Mouse (Mus musculus) ovary, adult 2 months (tissue): ENCODE data around the gene L3mbtl1. TPM values are rescaled to one million over a fixed set of nuclear protein-coding genes. Genes with fewer than 3 reads are reported as not detected.

Source experiments
- polyA plus RNA-seq: library from polyadenylated mRNA; depleted of rRNA; stranded (reverse); fragments of >200 nt; gene quantifications from 2 replicates; pipeline ENCODE4 v1.2.3, GENCODE M21; 2012; rRNA removed

L3mbtl1 gene
- 0.14 and 0.32 TPM in 2 replicates for polyA plus RNA-seq

GRCm38 (mm10) chr2:162943148-162943846 lies at the start of gene L3mbtl1:
TSS of gene L3mbtl1 (plus strand) at chr2:162943472.

GRCm38 (mm10) chr2:162931123-162931673 lies 12.1 kb upstream of the L3mbtl1 start, which contains the start of gene Srsf6:
TSS of gene Srsf6 (plus strand) at chr2:162931528.

GRCm38 (mm10) chr2:162987218-162987617 lies 43.9 kb downstream of the L3mbtl1 start, which contains the start of gene Sgk2:
TSS of gene Sgk2 (plus strand) at chr2:162987330.

GRCm38 (mm10) chr2:163016916-163017743 lies 73.9 kb downstream of the L3mbtl1 start, which contains the start of gene Ift52:
TSS of gene Ift52 (plus strand) at chr2:163017354.

Other genes with a start within 250 kb of the L3mbtl1 start
- 135 and 357 TPM in 2 replicates for gene Srsf6, start 11.9 kb upstream of the L3mbtl1 start, polyA plus RNA-seq
- not detected in 2 replicates for gene Sgk2, start 43.9 kb downstream of the L3mbtl1 start, polyA plus RNA-seq
- 18.4 and 24.3 TPM in 2 replicates for gene Ift52, start 73.9 kb downstream of the L3mbtl1 start, polyA plus RNA-seq
- gene Mybl2, start 111.2 kb downstream of the L3mbtl1 start, polyA plus RNA-seq, result 10.7 and 15.4 TPM in 2 replicates
- gene Gtsf1l, start 144.4 kb downstream of the L3mbtl1 start, polyA plus RNA-seq, result 0.24 TPM in 1 of 2 replicates, not detected in the other